Mouse (Mus musculus) lung, postnatal 0 days (tissue): ENCODE measurements at regions not wholly inside any gene's neighbourhood (a gene's known extent, or its start where the extent isn't known, plus 50 kb on each side); places are given as distances from the start of the nearest gene placed in this dataset.

Experiments
- CTCF ChIP-seq: IDR thresholded peaks from 2 replicates; pipeline ENCODE4 v1.5.1; 2016; ENCODE audit warnings: antibody characterized with exemption, mild to moderate bottlenecking
- EP300 ChIP-seq: IDR thresholded peaks from 2 replicates; pipeline ENCODE4 v1.6.1; 2016; ENCODE audit warnings: antibody characterized with exemption, mild to moderate bottlenecking, control low read depth

DNA sequence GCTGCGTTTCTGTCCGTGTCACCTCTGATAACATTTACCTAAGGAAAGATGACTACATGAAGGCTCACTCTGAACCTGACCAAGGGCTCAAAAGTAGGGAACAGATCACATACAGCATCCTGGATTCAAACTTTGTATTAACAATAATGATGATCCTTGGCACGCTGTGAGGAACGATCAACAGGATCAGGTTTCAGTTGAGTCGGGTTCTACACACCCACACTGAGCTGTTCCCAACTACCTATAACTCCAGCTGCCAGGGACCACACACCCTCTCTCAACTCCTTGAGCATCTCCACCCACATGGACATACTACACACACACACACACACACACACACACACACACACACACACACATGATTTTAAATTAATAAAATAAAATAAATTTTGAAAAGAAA, 107.0 kb downstream of the Edn3 start:
- no peak for TF ChIP-seq CTCF
- no peak for TF ChIP-seq EP300
